Mouse (Mus musculus) bone marrow, adult 2 months (tissue): ENCODE measurements at regions not wholly inside any gene's neighbourhood (a gene's known extent, or its start where the extent isn't known, plus 50 kb on each side); places are given as distances from the start of the nearest gene placed in this dataset.

Experiments used
- H3K27ac ChIP-seq: fragments of 200-500 bp; 2 replicates; pipeline ENCODE4 v1.5.1; 2012; ENCODE audit warnings: low read depth, mild to moderate bottlenecking, control low read depth, inconsistent platforms, low read length; ENCODE audit not compliant: control insufficient read depth, poor library complexity, insufficient read depth
- H3K4me1 ChIP-seq: fragments of 200-500 bp; 2 replicates; pipeline ENCODE4 v1.6.1; 2011; ENCODE audit warnings: low read length; ENCODE audit not compliant: control insufficient read depth, insufficient read depth
- H3K4me3 ChIP-seq: fragments of 200-500 bp; replicated peaks from 2 replicates; pipeline ENCODE3; 2011; ENCODE audit warnings: mild to moderate bottlenecking, low read depth, low read length, control low read depth; ENCODE audit not compliant: control insufficient read depth
- CTCF ChIP-seq: fragments of 200-500 bp; IDR thresholded peaks from 2 replicates; pipeline ENCODE4 v1.5.1; 2011; ENCODE audit warnings: low read length, control low read depth; ENCODE audit not compliant: control insufficient read depth, insufficient read depth
- POLR2A ChIP-seq: fragments of 200-500 bp; IDR thresholded peaks from 2 replicates; pipeline ENCODE4 v1.6.1; 2011; ENCODE audit warnings: low read depth, mild to moderate bottlenecking, control low read depth, low read length, borderline replicate concordance; ENCODE audit not compliant: control insufficient read depth
- WGBS: fragments of 180-500 bp; shearing (Covaris S2); methylation state at CpG from one replicate; pipeline ENCODE4 v1.1.7; 2018; 5-methylcytosine and 5-hydroxymethylcytosine counted together

- TF ChIP-seq POLR2A (no peak), CTCF (no peak)
- WGBS = 83% methylated on average over 17 of the region's 17 CpGs
- Histone ChIP-seq H3K4me1 (no peaks in the 10 kb centered on the region), H3K27ac (no peak overlapping the region), H3K4me3 (no peak overlapping the region)
Measured at GRCm38 (mm10) chr7:136196424-136197160, 480.4 kb upstream of the Mki67 start.

DNA sequence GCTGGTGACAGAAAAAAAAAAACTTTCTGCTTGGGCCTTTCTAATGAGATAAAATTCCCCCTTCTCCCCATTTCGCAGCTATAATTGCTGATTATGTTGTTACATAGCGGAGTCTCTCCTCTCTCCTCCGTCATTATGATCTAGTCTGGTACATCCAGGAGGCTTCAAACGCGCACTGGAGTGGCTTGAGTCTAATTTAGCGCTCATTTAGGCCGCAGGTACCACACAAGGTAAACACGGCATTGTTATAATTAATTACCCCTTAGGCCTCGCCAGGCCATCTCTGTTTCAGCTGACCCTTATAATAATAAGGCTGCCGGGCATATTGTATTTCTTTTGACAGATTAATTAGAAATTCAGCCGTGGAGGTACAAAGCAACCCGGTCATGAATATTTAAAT is 492.7 kb upstream of the Mki67 start:
- H3K4me3 ChIP-seq = no peak overlapping the region
- no peaks in the 10 kb centered on the region for H3K4me1 ChIP-seq
- WGBS = 91% methylated on average over 12 of the region's 12 CpGs
- H3K27ac ChIP-seq = no peak overlapping the region
- TF ChIP-seq POLR2A (no peak), CTCF (no peak)

- no peak for TF ChIP-seq POLR2A
- TF ChIP-seq CTCF = no peak
- Histone ChIP-seq H3K4me3 (no peak overlapping the region), H3K4me1 (no peaks in the 10 kb centered on the region), H3K27ac (no peak overlapping the region)
- WGBS = 76% methylated on average over 31 of the region's 31 CpGs
Measured at GRCm38 (mm10) chr7:136209299-136210171, 493.4 kb upstream of the Mki67 start.

- H3K27ac ChIP-seq = no peak overlapping the region
- WGBS = 78% methylated on average over 8 of the region's 8 CpGs
- H3K4me3 ChIP-seq = no peak overlapping the region
- TF ChIP-seq POLR2A (no peak), CTCF (no peak)
- H3K4me1 ChIP-seq = no peaks in the 10 kb centered on the region
Measured at GRCm38 (mm10) chr7:136212492-136212891, 496.3 kb upstream of the Mki67 start.

DNA sequence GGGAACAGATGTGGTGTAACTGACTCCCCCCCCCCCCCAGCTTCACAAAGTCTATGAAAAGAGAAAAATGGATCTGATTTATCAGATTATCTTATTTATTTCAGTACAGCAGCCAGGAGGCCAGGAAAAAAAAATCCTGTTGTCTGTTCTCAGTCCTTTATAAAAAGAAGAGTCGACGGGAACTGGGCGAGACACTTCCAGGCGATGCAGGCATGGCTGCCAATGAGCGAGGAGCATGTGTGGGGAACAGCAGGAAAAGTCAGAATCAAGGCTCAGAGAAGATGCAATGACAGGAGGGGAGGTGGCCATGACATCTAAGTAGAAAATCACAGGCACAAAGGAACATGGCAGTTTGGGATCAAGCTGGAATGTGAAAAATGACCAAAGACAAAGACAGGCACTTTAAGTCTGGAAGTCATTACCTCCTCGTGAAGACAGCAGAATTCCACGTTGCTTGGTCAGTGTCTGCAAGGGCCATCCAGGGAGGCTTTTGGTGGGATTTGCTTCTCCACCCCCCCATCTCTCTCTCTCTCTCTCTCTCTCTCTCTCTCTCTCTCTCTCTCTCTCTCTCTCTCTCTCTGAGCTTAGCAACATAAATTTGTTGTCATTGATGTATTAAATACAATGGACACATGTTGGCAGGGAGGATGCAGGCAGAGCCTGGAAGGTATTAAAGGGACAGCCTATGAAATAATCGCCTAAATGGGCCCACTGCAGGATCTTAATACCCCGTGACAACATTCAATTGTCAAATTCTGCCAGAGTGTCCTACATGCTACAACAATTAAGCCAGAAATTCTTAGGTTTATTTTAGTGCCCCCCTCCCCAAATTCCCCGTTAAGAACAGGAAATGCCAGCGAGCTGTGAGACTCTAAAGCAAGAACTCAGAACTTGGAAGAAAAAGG is 497.1 kb upstream of the Mki67 start:
- Histone ChIP-seq H3K4me3 (no peak overlapping the region), H3K4me1 (no peaks in the 10 kb centered on the region), H3K27ac (no peak overlapping the region)
- 65% methylated on average over 11 of the region's 11 CpGs for WGBS
- TF ChIP-seq CTCF (no peak), POLR2A (no peak)

DNA sequence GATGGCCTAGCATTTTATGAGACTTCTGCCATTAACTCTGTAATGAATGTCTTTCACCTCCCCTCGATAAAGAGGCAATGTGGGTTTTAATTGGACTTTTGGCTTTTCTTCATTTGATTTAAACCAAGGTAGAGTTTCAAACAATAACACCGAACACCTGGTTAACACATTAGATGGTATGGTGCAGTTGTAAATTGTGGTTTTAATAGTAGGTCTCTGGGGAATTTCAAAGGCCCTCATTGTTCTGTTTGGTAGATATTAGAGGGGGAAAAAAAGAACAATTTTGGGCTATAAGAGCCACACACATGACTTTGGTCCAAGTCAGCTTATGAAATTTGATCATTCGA is 497.8 kb upstream of the Mki67 start:
- no peak for TF ChIP-seq POLR2A
- TF ChIP-seq CTCF = no peak
- WGBS = 70% methylated on average over 3 of the region's 3 CpGs
- H3K27ac ChIP-seq = no peak overlapping the region

GRCm38 (mm10) chr7:136214415-136214814 is 498.3 kb upstream of the Mki67 start:
- no peaks in the 10 kb centered on the region for H3K4me1 ChIP-seq
- WGBS = 71% methylated on average over 4 of the region's 4 CpGs
- H3K27ac ChIP-seq = no peak overlapping the region
- no peak overlapping the region for H3K4me3 ChIP-seq
- TF ChIP-seq CTCF (no peak), POLR2A (no peak)

More for the DNA sequence above, 497.8 kb upstream of the Mki67 start:
- no peaks in the 10 kb centered on the region for H3K4me1 ChIP-seq
- H3K4me3 ChIP-seq = no peak overlapping the region

- Histone ChIP-seq H3K4me3 (no peak overlapping the region), H3K4me1 (no peaks in the 10 kb centered on the region), H3K27ac (no peak overlapping the region)
- no peak for TF ChIP-seq POLR2A
- TF ChIP-seq CTCF = no peak
Measured at GRCm38 (mm10) chr7:136216734-136217133, 500.6 kb upstream of the Mki67 start.
